Mouse (Mus musculus) C2C12 (cell line): ENCODE measurements around the gene Arhgap6.

Experiments used
- CTCF ChIP-seq: IDR thresholded peaks from one replicate; pipeline ENCODE4 v1.5.1; 2011; ENCODE audit not compliant: control insufficient read depth, insufficient read depth, insufficient read length
- MAX ChIP-seq: IDR thresholded peaks from one replicate; pipeline ENCODE4 v1.6.1; 2011; ENCODE audit warnings: mild to moderate bottlenecking, control low read depth
- MYOG ChIP-seq: IDR thresholded peaks from one replicate; pipeline ENCODE4 v1.6.1; 2011; ENCODE audit not compliant: control insufficient read depth, insufficient read length; ENCODE audit errors: extremely low read depth

- TF ChIP-seq CTCF (no peak), MYOG (no peak), MAX (no peak)
Measured at GRCm38 (mm10) chrX:169255915-169256314, 461.0 kb downstream of the Arhgap6 start.
